Mouse (Mus musculus): Measurements from ENCODE around the gene Gm44965. TPM values are rescaled to one million over a fixed set of nuclear protein-coding genes. Genes with fewer than 3 reads are reported as not detected.

Gm44965 gene
- polyA plus RNA-seq, 1 experiment from 2014 or later: not detected

- Histone ChIP-seq H3K9me3 (no peaks in the 10 kb centered on the region), H3K9ac (no peak overlapping the region), H3K27ac (replicated peaks) (no peak overlapping the region), H3K36me3 (no peaks in the 10 kb centered on the region), H3K4me3 (no peak overlapping the region), H3K4me2 (no peak overlapping the region), H3K27me3 (no peaks in the 10 kb centered on the region), H3K4me1 (replicated peaks) (no peaks in the 10 kb centered on the region)
- no peak for ATAC-seq (ENCODE audit: low read depth)
- WGBS: 91% methylated on average over 4 of the region's 4 CpGs
Observed at GRCm38 (mm10) chr6:48648779-48649178, 55.0 kb downstream of the Gm44965 start.

- Histone ChIP-seq H3K27ac (replicated peaks) (no peak overlapping the region), H3K9ac (no peak overlapping the region), H3K36me3 (no peaks in the 10 kb centered on the region), H3K4me3 (no peak overlapping the region), H3K9me3 (no peaks in the 10 kb centered on the region), H3K4me1 (replicated peaks) (no peaks in the 10 kb centered on the region), H3K27me3 (no peaks in the 10 kb centered on the region), H3K4me2 (no peak overlapping the region)
- WGBS: 87% methylated on average over 9 of the region's 9 CpGs
- ATAC-seq (ENCODE audit: low read depth): no peak
Observed at GRCm38 (mm10) chr6:48650041-48650440, 56.3 kb downstream of the Gm44965 start.

- no peak overlapping the region for H3K9ac ChIP-seq
- ATAC-seq (ENCODE audit: low read depth): no peak
- H3K9me3 ChIP-seq: no peaks in the 10 kb centered on the region
- WGBS: 87% methylated on average over 5 of the region's 5 CpGs
- no peaks in the 10 kb centered on the region for H3K4me1 ChIP-seq (replicated peaks)
- no peak overlapping the region for H3K4me3 ChIP-seq
- no peak overlapping the region for H3K4me2 ChIP-seq
- H3K27me3 ChIP-seq: no peaks in the 10 kb centered on the region
- H3K27ac ChIP-seq (replicated peaks): no peak overlapping the region
- H3K36me3 ChIP-seq: no peaks in the 10 kb centered on the region
Observed at GRCm38 (mm10) chr6:48658721-48659120, 65.0 kb downstream of the Gm44965 start.

GRCm38 (mm10) chr6:48664750-48665149, 71.0 kb downstream of the Gm44965 start:
- H3K27ac ChIP-seq (replicated peaks): no peak overlapping the region
- H3K9me3 ChIP-seq: no peaks in the 10 kb centered on the region
- H3K27me3 ChIP-seq: no peaks in the 10 kb centered on the region
- ATAC-seq (ENCODE audit: low read depth): no peak
- H3K36me3 ChIP-seq: no peaks in the 10 kb centered on the region
- H3K4me1 ChIP-seq (replicated peaks): no peaks in the 10 kb centered on the region
- 91% methylated on average over 4 of the region's 4 CpGs for WGBS
- H3K9ac ChIP-seq: no peak overlapping the region
- no peak overlapping the region for H3K4me2 ChIP-seq
- no peak overlapping the region for H3K4me3 ChIP-seq

- Histone ChIP-seq H3K9ac (no peak overlapping the region), H3K27ac (replicated peaks) (no peak overlapping the region), H3K4me3 (no peak overlapping the region), H3K9me3 (no peaks in the 10 kb centered on the region), H3K27me3 (no peaks in the 10 kb centered on the region), H3K4me1 (replicated peaks) (no peaks in the 10 kb centered on the region), H3K36me3 (no peaks in the 10 kb centered on the region), H3K4me2 (no peak overlapping the region)
- 93% methylated on average over 9 of the region's 9 CpGs for WGBS
- no peak for ATAC-seq (ENCODE audit: low read depth)
Observed at GRCm38 (mm10) chr6:48665471-48665870, 71.7 kb downstream of the Gm44965 start.

GRCm38 (mm10) chr6:48666159-48666586, 72.4 kb downstream of the Gm44965 start:
- Histone ChIP-seq H3K4me1 (replicated peaks) (no peaks in the 10 kb centered on the region), H3K36me3 (no peaks in the 10 kb centered on the region), H3K4me2 (no peak overlapping the region), H3K27me3 (no peaks in the 10 kb centered on the region), H3K9me3 (no peaks in the 10 kb centered on the region), H3K9ac (no peak overlapping the region), H3K4me3 (no peak overlapping the region), H3K27ac (replicated peaks) (no peak overlapping the region)
- WGBS: 56% methylated on average over 7 of the region's 7 CpGs
- ATAC-seq (ENCODE audit: low read depth): no peak

- Histone ChIP-seq H3K36me3 (no peaks in the 10 kb centered on the region), H3K4me2 (no peak overlapping the region), H3K9me3 (no peaks in the 10 kb centered on the region), H3K4me1 (replicated peaks) (no peaks in the 10 kb centered on the region), H3K9ac (no peak overlapping the region), H3K4me3 (no peak overlapping the region), H3K27me3 (no peaks in the 10 kb centered on the region), H3K27ac (replicated peaks) (no peak overlapping the region)
- no peak for ATAC-seq (ENCODE audit: low read depth)
Observed at GRCm38 (mm10) chr6:48668022-48668421, 74.3 kb downstream of the Gm44965 start.

Other genes starting within 250 kb of the Gm44965 start
- 23.8 and 27.4 TPM in 2 replicates for gene Krba1, start 198.4 kb upstream of the Gm44965 start, polyA plus RNA-seq (2015; fragmentation: Nextera tagmentation; extraction: Ambion mirVana)
- gene Zfp467, start 148.1 kb upstream of the Gm44965 start, polyA plus RNA-seq (2015; fragmentation: Nextera tagmentation; extraction: Ambion mirVana): 21.0 and 22.6 TPM in 2 replicates
- 0.31 and 0.43 TPM in 2 replicates for gene Sspo, start 145.7 kb upstream of the Gm44965 start, polyA plus RNA-seq (2015; fragmentation: Nextera tagmentation; extraction: Ambion mirVana)
- 177 and 203 TPM in 2 replicates for gene Atp6v0e2, start 56.3 kb upstream of the Gm44965 start, polyA plus RNA-seq (2015; fragmentation: Nextera tagmentation; extraction: Ambion mirVana)
- 20.7 and 24.0 TPM in 2 replicates for gene Lrrc61, start 39.1 kb upstream of the Gm44965 start, polyA plus RNA-seq (2015; fragmentation: Nextera tagmentation; extraction: Ambion mirVana)
- 9.2 and 10.9 TPM in 2 replicates for gene Rarres2, start 21.2 kb upstream of the Gm44965 start, polyA plus RNA-seq (2015; fragmentation: Nextera tagmentation; extraction: Ambion mirVana)
- not detected in 2 replicates for gene Gm45021, start 4.3 kb upstream of the Gm44965 start, polyA plus RNA-seq (2015; fragmentation: Nextera tagmentation; extraction: Ambion mirVana)
- gene Repin1, start 58 bp upstream of the Gm44965 start, polyA plus RNA-seq (2015; fragmentation: Nextera tagmentation; extraction: Ambion mirVana): 38.0 and 40.3 TPM in 2 replicates
- gene Zfp775, start 8.1 kb downstream of the Gm44965 start, polyA plus RNA-seq (2015; fragmentation: Nextera tagmentation; extraction: Ambion mirVana): 11.3 and 15.7 TPM in 2 replicates
- gene AI854703, start 32.8 kb downstream of the Gm44965 start, polyA plus RNA-seq (2015; fragmentation: Nextera tagmentation; extraction: Ambion mirVana): 11.2 and 12.7 TPM in 2 replicates
- gene Gimap8, start 53.3 kb downstream of the Gm44965 start, polyA plus RNA-seq (2015; fragmentation: Nextera tagmentation; extraction: Ambion mirVana): 0.74 TPM in 2 replicates
- gene Gimap9, start 82.2 kb downstream of the Gm44965 start, polyA plus RNA-seq (2015; fragmentation: Nextera tagmentation; extraction: Ambion mirVana): 1.6 and 2.7 TPM in 2 replicates
- 2.9 and 3.3 TPM in 2 replicates for gene Gimap4, start 90.6 kb downstream of the Gm44965 start, polyA plus RNA-seq (2015; fragmentation: Nextera tagmentation; extraction: Ambion mirVana)
- gene Gimap6, start 114.3 kb downstream of the Gm44965 start, polyA plus RNA-seq (2015; fragmentation: Nextera tagmentation; extraction: Ambion mirVana): 10.9 and 11.6 TPM in 2 replicates
- 0.95 TPM in 1 of 2 replicates, not detected in the other for gene Gm28053, start 124.7 kb downstream of the Gm44965 start, polyA plus RNA-seq (2015; fragmentation: Nextera tagmentation; extraction: Ambion mirVana)
- gene Gimap7, start 124.7 kb downstream of the Gm44965 start, polyA plus RNA-seq (2015; fragmentation: Nextera tagmentation; extraction: Ambion mirVana): not detected in 2 replicates
- 8.6 and 8.7 TPM in 2 replicates for gene Gimap1, start 145.1 kb downstream of the Gm44965 start, polyA plus RNA-seq (2015; fragmentation: Nextera tagmentation; extraction: Ambion mirVana)
- gene Gimap5, start 152.3 kb downstream of the Gm44965 start, polyA plus RNA-seq (2015; fragmentation: Nextera tagmentation; extraction: Ambion mirVana): 2.0 TPM in 2 replicates
- not detected in 2 replicates for gene Gimap3, start 176.9 kb downstream of the Gm44965 start, polyA plus RNA-seq (2015; fragmentation: Nextera tagmentation; extraction: Ambion mirVana)
- 22.8 and 30.5 TPM in 2 replicates for gene Tmem176a, start 247.0 kb downstream of the Gm44965 start, polyA plus RNA-seq (2015; fragmentation: Nextera tagmentation; extraction: Ambion mirVana)
- 127 and 151 TPM in 2 replicates for gene Tmem176b, start 247.6 kb downstream of the Gm44965 start, polyA plus RNA-seq (2015; fragmentation: Nextera tagmentation; extraction: Ambion mirVana)

Measured in neural tube, embryonic 13.5 days (tissue).